Mouse (Mus musculus) liver, adult 2 months (tissue): ENCODE data around the gene Pick1. TPM values are rescaled to one million over a fixed set of nuclear protein-coding genes. Genes with fewer than 3 reads are reported as not detected.

Source experiments
- DNase-seq: peaks from one replicate; pipeline ENCODE4 v3.0.0-alpha.2; 2011; ENCODE audit warnings: low read depth, low spot score; ENCODE audit errors: extremely low read depth
- H3K27ac ChIP-seq: fragments of 200-500 bp; replicated peaks from 2 replicates; pipeline ENCODE4 v1.5.1; 2012; ENCODE audit warnings: low read depth, mild to moderate bottlenecking, control low read depth, inconsistent platforms, low read length; ENCODE audit not compliant: insufficient read depth
- H3K27me3 ChIP-seq: fragments of 200-500 bp; 2 replicates; pipeline ENCODE4 v1.6.1; 2012; ENCODE audit warnings: mild to moderate bottlenecking, moderate library complexity, low read length, inconsistent platforms; ENCODE audit not compliant: control insufficient read depth, insufficient read depth
- H3K36me3 ChIP-seq: fragments of 200-500 bp; 2 replicates; pipeline ENCODE4 v1.6.1; 2012; ENCODE audit warnings: low read length, inconsistent platforms; ENCODE audit not compliant: control insufficient read depth, insufficient read depth
- H3K4me1 ChIP-seq: fragments of 200-500 bp; 2 replicates; pipeline ENCODE4 v1.6.1; 2011; ENCODE audit warnings: low read length; ENCODE audit not compliant: control insufficient read depth, insufficient read depth
- H3K4me3 ChIP-seq: fragments of 200-500 bp; 2 replicates; pipeline ENCODE4 v1.5.1; 2011; ENCODE audit warnings: low read depth, mild to moderate bottlenecking, control low read depth, low read length, moderate library complexity; ENCODE audit not compliant: insufficient read depth
- H3K79me2 ChIP-seq: fragments of 200-500 bp; 2 replicates; pipeline ENCODE4 v1.6.1; 2012; ENCODE audit warnings: inconsistent platforms, mild to moderate bottlenecking, low read length, moderate library complexity; ENCODE audit not compliant: control insufficient read depth, insufficient read depth
- H3K9ac ChIP-seq: fragments of 200-500 bp; 2 replicates; pipeline ENCODE4 v1.6.1; 2012; ENCODE audit warnings: low read depth, mild to moderate bottlenecking, control low read depth, inconsistent platforms, low read length
- CTCF ChIP-seq: fragments of 200-500 bp; IDR thresholded peaks from 2 replicates; pipeline ENCODE4 v1.5.1; 2011; ENCODE audit warnings: low read depth, low read length, control low read depth
- POLR2A ChIP-seq: fragments of 200-500 bp; IDR thresholded peaks from 2 replicates; pipeline ENCODE4 v1.6.1; 2011; ENCODE audit warnings: low read length, control low read depth; ENCODE audit not compliant: insufficient read depth; ENCODE audit errors: extremely low read depth
- WGBS: fragments of 180-500 bp; shearing (Covaris S2); methylation state at CpG from one replicate; pipeline ENCODE4 v1.1.7; 2018; 5-methylcytosine and 5-hydroxymethylcytosine counted together
- polyA plus RNA-seq: library from polyadenylated mRNA; depleted of rRNA; stranded (reverse); fragments of >200 nt; gene quantifications from 2 replicates; pipeline ENCODE4 v1.2.3, GENCODE M21; 2012; rRNA removed
- total RNA-seq: library from RNA; depleted of rRNA; stranded (reverse); fragments of >200 nt; gene quantifications from 2 replicates; pipeline ENCODE4 v1.2.3, GENCODE M21; 2014; rRNA removed

The Pick1 gene
- total and polyA plus RNA-seq, 2 experiments: 12.4 to 18.5 TPM

DNA sequence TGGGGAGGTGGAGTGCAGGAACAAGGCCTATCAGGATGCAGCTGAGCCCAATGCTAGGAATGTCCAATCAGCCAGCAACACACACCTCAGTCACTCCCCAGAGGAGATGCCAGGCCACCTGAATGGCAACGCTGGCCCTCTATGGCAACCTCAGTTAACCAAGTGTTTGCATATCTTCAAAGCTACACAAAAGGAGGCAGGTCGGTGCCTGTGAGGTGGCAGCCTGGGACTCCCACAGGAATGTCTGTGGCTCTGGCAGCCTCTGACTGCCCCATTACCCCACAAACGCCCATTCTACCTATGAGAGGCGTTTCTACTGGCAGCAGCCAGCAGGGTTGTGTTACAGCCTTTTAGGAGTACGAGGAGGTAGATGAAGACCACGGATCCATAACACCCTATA is 69.6 kb downstream of the Pick1 start:
- Histone ChIP-seq H3K36me3 (no peaks in the 10 kb centered on the region; the same call in 1 of the 2 replicates), H3K9ac (no peak overlapping the region)
- WGBS: 98% methylated on average over 6 of the region's 6 CpGs

More for the DNA sequence above, 69.6 kb downstream of the Pick1 start:
- no peaks in the 10 kb centered on the region for H3K4me1 ChIP-seq
- H3K79me2 ChIP-seq: no peaks in the 10 kb centered on the region
- DNase-seq: no peak
- TF ChIP-seq POLR2A (no peak), CTCF (no peak)
- H3K4me3 ChIP-seq: no peak overlapping the region
- H3K27me3 ChIP-seq: no peaks in the 10 kb centered on the region
- no peak overlapping the region for H3K27ac ChIP-seq

Other genes starting within 250 kb of the Pick1 start
- gene H1f0, start 200.7 kb upstream of the Pick1 start, total RNA-seq: 64.2 and 82.1 TPM in 2 replicates
- gene H1f0, start 200.7 kb upstream of the Pick1 start, polyA plus RNA-seq: 68.0 and 79.0 TPM in 2 replicates
- gene Galr3, start 187.3 kb upstream of the Pick1 start, total RNA-seq: not detected in 2 replicates
- 0.09 TPM in 1 of 2 replicates, not detected in the other for gene Galr3, start 187.3 kb upstream of the Pick1 start, polyA plus RNA-seq
- 5.1 and 6.4 TPM in 2 replicates for gene Ankrd54, start 166.3 kb upstream of the Pick1 start, total RNA-seq
- 22.5 and 27.1 TPM in 2 replicates for gene Ankrd54, start 166.3 kb upstream of the Pick1 start, polyA plus RNA-seq
- gene Eif3l, start 154.0 kb upstream of the Pick1 start, total RNA-seq: 82.1 and 94.2 TPM in 2 replicates
- 98.3 and 103 TPM in 2 replicates for gene Eif3l, start 154.0 kb upstream of the Pick1 start, polyA plus RNA-seq
- 3.0 and 3.3 TPM in 2 replicates for gene Micall1, start 120.3 kb upstream of the Pick1 start, total RNA-seq
- gene Micall1, start 120.3 kb upstream of the Pick1 start, polyA plus RNA-seq: 6.2 and 8.9 TPM in 2 replicates
- gene Polr2f, start 88.2 kb upstream of the Pick1 start, total RNA-seq: 29.2 and 36.0 TPM in 2 replicates
- gene Polr2f, start 88.2 kb upstream of the Pick1 start, polyA plus RNA-seq: 29.9 and 33.8 TPM in 2 replicates
- gene 1700088E04Rik, start 87.9 kb upstream of the Pick1 start, total RNA-seq: 0.65 and 0.67 TPM in 2 replicates
- 0.25 and 0.65 TPM in 2 replicates for gene 1700088E04Rik, start 87.9 kb upstream of the Pick1 start, polyA plus RNA-seq
- gene Sox10, start 63.9 kb upstream of the Pick1 start, total RNA-seq: not detected in 2 replicates
- gene Sox10, start 63.9 kb upstream of the Pick1 start, polyA plus RNA-seq: 0.06 TPM in 1 of 2 replicates, not detected in the other
- not detected in 2 replicates for gene Gm49486, start 218 bp downstream of the Pick1 start, total RNA-seq
- gene Gm49486, start 218 bp downstream of the Pick1 start, polyA plus RNA-seq: not detected in 2 replicates
- gene Slc16a8, start 25.6 kb downstream of the Pick1 start, total RNA-seq: not detected in 2 replicates
- gene Slc16a8, start 25.6 kb downstream of the Pick1 start, polyA plus RNA-seq: not detected in 2 replicates
- gene Baiap2l2, start 56.4 kb downstream of the Pick1 start, total RNA-seq: 0.20 TPM in 1 of 2 replicates, not detected in the other
- gene Baiap2l2, start 56.4 kb downstream of the Pick1 start, polyA plus RNA-seq: 0.31 and 0.51 TPM in 2 replicates
- gene Pla2g6, start 99.2 kb downstream of the Pick1 start, total RNA-seq: 16.3 and 29.3 TPM in 2 replicates
- 24.5 and 25.1 TPM in 2 replicates for gene Pla2g6, start 99.2 kb downstream of the Pick1 start, polyA plus RNA-seq
- 8.5 and 10.8 TPM in 2 replicates for gene Maff, start 117.4 kb downstream of the Pick1 start, total RNA-seq
- 0.75 and 0.89 TPM in 2 replicates for gene Maff, start 117.4 kb downstream of the Pick1 start, polyA plus RNA-seq
- gene Tmem184b, start 174.4 kb downstream of the Pick1 start, total RNA-seq: 6.0 and 10.1 TPM in 2 replicates
- 46.8 and 48.7 TPM in 2 replicates for gene Tmem184b, start 174.4 kb downstream of the Pick1 start, polyA plus RNA-seq
- gene Csnk1e, start 226.4 kb downstream of the Pick1 start, total RNA-seq: 4.3 and 6.8 TPM in 2 replicates
- 4.7 and 6.6 TPM in 2 replicates for gene Csnk1e, start 226.4 kb downstream of the Pick1 start, polyA plus RNA-seq